Mouse (Mus musculus) neutrophil, adult 59 days (primary cell): Measurements from ENCODE around the gene Bex4. TPM values are rescaled to one million over a fixed set of nuclear protein-coding genes. Genes with fewer than 3 reads are reported as not detected.

Source experiments
- total RNA-seq, 2 experiments: library from RNA; stranded (reverse); gene quantifications; 1 replicate in 1 of 2; 2 replicates in 1 of 2; pipeline ENCODE4 v1.2.4; 2023

Bex4 gene
- under 1 TPM; 0.86 to 1.00 TPM for total RNA-seq

DNA sequence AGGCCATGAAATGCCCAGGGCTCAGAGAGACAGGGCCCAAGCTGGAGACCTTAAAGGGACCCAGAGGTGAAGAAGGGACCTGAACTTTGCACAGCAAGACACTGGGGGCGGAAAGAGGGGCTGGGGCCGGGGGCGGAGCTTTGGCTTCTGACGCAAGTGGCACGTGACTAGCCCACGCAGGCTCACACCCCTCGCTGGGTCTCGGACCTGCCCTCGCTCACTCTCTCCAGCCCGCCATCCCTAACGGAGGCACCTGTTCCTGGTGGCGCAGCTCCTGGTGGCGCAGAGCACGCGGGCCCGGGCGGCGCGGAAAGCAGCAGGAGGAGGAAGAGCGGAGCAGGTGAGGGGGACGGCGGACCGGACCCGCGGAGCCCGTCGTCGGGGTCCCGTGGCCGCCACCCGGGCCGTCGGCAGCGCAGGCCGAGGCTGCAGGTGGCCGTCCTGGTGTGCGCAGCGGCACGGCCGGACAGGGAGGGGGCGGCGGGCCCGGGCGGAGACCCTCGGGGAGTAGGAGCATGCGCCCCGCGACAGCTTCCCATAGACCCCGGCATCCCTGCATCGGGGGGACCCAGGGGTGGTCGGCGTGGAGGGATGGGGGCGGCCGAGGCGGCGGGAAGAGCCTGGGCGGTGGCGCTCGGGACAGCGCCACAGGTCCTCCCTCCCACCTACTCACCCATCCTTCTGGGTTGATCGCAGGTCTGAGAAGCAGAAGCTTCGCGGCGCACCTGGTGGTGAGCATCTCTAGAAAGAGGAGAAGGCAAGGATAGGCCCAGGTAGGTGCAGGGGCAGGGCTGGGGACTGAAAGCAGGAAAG lies at the start of gene Bex4:
TSS of gene Bex4 (plus strand) at position 170 of the 813 bp plus-strand sequence.

GRCm38 (mm10) chrX:136172118-136172551 lies 33.3 kb downstream of the Bex4 start, which contains the start of gene Tceal8:
Gene Tceal8 (minus strand): TSS chrX:136172342.

Other genes with a start within 250 kb of the Bex4 start
- not detected for gene Arxes2, start 145.2 kb upstream of the Bex4 start, total RNA-seq
- not detected for gene Arxes1, start 105.6 kb upstream of the Bex4 start, total RNA-seq
- gene Bex2, start 70.8 kb upstream of the Bex4 start, total RNA-seq, result not detected
- gene Nxf3, start 53.7 kb upstream of the Bex4 start, total RNA-seq, result not detected
- gene Tceal8, start 33.3 kb downstream of the Bex4 start, total RNA-seq, result 1 to 10 TPM; 7.6 to 8.7 TPM
- gene Tceal5, start 64.9 kb downstream of the Bex4 start, total RNA-seq, result not detected
- gene Tceal7, start 75.8 kb downstream of the Bex4 start, total RNA-seq, result not detected
- under 1 TPM in 1 of 2 experiments, not detected in 1; 0.97 TPM for gene Bex1, start 76.5 kb downstream of the Bex4 start, total RNA-seq
- 10 to 100 TPM; 25.4 to 27.6 TPM for gene Tceal9, start 106.1 kb downstream of the Bex4 start, total RNA-seq
- gene Bex3, start 131.3 kb downstream of the Bex4 start, total RNA-seq, result 10 to 100 TPM; 29.0 to 33.0 TPM